Mouse (Mus musculus) heart, adult 18-20 months (tissue): ENCODE data around the gene Dnmt3a. TPM values are rescaled to one million over a fixed set of nuclear protein-coding genes. Genes with fewer than 3 reads are reported as not detected.
A peak's percentile ranks its signal among the peaks of the same experiment; 100 is the strongest.

Source experiments
- DNase-seq, 2 experiments: peaks; one replicate each; pipeline ENCODE4 v3.0.0; 2021 to 2022; ENCODE audit warnings: mixed read lengths in 1 of 2
- long read RNA-seq, 2 experiments: library from polyadenylated mRNA; stranded (forward); transcript quantifications; one replicate each; pipeline ENCODE4 v2.0.0; 2021
- total RNA-seq, 2 experiments: library from RNA; stranded (reverse); gene quantifications; 2 replicates each; pipeline ENCODE4 v1.2.3; 2021

The Dnmt3a gene
- 10 to 100 TPM; 38.8 to 42.4 TPM for total RNA-seq
- long read RNA-seq, experiment 1, partial matches to known transcripts, result 1 of 11 reads
- long read RNA-seq, experiment 1, other reads (novel, unspliced or antisense), result 10 of 11 reads
- long read RNA-seq, experiment 2, full-length matches to known transcripts, result 1 of 7 reads
- long read RNA-seq, experiment 2, partial matches to known transcripts, result 0 of 7 reads
- long read RNA-seq, experiment 2, other reads (novel, unspliced or antisense), result 6 of 7 reads

DNA sequence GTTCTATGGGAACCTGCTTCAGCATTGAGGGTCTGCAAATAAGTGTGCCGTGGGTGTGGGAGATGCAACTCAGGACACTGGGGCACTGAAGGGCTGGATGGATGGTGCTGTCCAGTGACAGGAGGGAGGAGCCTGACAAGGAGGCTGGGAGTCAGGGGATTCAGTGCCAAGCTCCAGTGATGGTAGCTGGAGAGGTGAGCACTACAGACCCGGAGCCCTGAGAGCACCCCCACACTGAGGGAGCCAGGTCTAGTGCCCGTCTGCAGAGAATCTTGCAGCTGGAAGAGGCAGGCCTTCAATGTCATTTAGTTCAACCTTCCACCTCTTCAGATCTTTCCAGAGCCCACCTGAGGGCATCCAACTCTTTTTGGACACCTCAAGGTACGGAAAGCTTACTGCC is at the start of gene Dnmt3a:
Gene Dnmt3a, plus strand, starts transcription at position 156 of the 400 bp plus-strand sequence.
- no peak for DNase-seq

DNA sequence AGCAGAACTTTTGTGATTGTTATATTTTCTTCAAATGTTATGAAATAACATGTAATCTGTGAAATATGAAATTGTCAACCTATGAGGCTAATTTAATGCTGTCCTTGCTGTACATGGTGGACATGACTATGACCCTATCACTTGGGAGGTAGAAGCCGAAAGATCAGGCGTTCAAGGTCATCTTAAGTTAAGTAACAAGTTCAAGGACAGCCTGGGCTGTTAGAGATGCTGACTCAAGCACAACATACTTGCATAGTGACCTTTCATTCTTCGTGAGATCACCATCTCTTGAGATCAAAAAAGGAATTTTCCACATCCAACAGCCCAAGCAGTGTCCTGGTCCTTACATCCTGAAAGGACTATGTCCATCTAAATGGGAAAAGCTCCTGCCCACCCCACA is 49.6 kb upstream of the Dnmt3a start:
- DNase-seq, result no peak

DNA sequence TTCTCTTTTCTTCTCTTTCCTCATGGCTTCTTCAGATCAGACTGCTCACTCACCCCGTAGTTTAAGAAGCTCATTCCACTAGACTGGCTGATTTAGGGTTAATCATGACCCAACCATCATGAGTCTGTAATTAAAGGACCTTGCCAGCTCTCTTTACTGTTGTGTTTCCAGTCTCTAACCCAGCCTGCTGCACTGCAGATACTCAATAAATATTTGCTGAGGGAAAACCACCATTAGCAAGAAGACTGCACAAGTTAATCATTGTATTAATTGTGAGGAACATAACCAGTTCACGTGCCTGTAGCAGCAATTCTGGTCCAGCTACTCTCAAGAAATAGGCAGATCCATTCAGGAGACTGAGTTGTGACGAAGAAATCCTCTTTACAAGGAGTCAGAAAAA is 47.7 kb upstream of the Dnmt3a start:
- no peak for DNase-seq

DNA sequence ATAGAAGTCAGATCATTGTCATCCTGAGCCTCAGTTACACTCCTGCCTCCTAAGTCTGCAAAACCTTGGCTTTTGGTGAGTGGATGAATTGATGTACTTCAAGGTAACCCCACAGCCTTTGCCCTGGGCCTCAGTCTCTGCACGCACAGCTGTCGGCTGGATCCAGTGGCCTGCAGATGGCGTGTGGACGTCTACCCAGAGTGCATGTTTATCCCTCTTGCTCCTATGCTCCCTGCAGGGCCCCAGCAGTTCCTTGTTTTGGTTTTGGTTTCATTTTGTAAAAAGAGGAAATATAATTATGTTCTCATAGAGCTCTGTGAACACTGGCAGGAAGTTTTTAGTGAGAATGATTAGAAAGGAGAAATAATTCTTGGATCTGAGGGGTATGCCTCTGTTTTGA is 46.4 kb upstream of the Dnmt3a start:
- peak; percentile 77 to 86 for DNase-seq

DNA sequence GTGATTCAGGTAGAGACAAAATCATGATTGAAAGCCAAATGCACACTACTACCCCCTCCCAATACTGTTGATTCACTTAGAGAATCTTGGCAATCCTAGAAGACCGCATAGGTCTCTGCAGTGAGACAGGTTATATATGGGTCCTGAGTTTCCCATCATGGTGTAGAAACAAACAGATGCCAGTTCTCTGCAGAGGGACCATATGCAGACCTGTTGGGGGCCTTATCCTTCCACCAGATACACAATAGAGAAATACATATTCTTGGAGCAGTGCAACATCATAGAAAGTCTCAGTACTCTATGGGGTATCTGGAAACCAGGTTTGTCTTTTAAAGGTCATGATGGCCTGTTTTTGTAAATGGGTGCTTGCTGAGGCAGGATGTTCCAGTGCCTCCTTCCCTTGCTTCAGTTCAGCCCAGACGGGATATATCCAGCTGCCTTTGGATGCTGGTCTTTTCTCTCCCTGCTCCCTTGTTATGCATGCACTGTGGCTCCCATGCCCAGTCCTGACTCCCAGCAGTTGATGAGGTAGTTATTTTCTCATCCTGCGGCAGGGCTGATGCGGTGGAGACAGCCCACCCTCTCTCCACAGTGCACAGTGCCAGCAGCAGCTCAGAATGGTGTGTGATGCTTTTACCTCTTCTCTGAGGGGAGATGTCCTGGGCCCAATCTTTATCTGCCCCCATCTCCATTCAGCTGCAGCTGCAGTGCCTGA is 44.8 kb upstream of the Dnmt3a start:
- no peak for DNase-seq

DNA sequence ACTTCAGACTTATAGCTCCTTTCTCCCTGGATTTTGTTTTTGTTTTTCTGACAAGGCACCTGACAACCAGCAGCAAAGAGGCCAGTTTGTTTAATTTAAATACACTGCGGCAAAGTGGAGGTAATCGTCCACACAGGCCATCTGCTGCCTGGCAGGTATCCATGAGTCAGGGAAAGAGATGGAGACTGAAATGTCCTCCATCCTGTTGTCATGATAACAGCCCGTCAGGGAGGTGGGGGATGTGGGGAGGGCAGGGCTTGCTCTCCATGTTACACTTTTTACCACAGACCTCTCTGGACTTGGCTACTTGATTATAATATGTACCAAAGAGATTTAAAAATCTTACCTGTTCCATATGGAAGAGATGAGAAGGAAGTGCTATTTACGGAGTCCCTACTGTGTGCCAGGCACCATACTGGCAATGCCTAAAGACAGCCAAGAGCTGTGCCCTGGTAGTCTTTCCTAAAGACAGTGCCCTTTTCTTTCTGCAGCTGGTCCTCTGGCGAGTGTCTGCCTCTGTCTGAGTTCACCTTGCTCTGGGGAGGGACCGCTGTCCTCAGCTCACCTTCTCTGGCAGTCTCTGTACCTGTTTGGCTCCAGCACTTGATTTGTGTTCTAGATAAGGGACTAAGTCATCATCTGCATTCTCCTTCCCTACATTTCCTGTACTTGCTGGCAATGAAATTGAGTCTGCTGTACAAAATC is 44.1 kb upstream of the Dnmt3a start:
- DNase-seq, result no peak

DNA sequence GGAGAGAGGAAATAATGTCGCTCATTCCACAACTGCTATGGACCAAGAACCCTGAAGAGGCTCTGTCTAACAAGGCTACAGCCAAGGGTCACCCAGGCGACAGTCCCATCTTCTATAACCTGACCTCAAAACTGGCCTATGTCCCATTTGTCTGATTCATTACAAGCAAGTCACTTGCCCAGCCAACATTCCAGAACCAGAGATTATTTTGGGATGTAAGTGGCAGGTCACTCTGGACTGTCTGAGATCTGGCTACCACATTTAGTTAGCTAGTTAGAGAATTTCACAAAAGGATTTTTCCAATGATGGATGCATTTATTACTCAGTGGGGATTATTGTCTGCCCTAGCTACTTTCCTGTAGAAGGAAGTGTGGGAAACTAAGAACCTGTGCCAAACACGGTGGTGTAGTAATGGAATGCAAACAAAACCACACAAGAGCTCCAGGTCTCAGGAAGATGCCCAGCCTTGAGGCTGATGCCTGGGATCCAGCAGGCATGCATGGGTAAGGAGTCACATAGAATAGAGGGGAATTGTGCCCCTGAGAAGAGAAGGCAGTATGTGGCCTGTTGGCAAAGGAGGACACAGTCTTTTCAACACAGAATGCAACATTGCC is 41.5 kb upstream of the Dnmt3a start:
- peak; percentile 55 to 75 for DNase-seq

DNA sequence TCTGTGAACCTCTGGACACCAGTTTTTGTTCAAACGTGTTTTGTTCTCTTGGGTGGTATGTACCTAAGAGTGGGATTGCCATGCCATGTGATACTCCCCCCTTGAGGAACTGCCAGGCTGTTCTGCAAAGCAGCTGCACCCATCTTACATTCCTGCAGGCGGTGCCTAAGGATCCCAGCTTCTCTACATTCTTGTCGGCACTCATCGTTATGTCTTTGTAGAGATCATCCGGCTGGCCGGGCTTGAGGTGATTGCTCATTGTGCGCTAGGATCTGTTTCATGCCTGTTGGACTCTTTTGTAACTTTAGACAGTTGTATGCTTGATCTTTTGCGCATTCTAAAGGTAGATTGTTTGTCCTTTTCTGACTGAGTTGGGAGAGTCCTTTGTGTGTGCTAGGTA is 38.4 kb upstream of the Dnmt3a start:
- DNase-seq, result no peak

DNA sequence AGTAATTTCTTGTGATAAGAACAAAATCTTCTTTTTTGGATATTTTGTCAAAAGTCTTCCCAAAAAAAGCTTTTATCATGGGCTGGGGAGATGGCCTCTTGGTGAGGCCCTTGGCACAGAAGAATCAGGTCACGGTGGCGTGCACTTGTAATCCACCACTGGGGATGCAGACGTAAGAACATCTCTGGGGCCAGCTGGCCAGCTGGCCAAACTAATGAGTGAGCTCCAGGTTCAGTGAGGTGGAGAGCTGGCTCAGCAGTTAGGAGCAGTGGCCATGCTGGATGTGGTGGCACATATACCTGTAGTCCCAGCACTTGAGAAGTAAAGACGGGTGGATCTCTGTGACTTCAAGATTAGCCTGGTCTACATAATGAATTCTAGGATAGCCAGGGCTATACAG is 37.4 kb upstream of the Dnmt3a start:
- DNase-seq, result no peak

DNA sequence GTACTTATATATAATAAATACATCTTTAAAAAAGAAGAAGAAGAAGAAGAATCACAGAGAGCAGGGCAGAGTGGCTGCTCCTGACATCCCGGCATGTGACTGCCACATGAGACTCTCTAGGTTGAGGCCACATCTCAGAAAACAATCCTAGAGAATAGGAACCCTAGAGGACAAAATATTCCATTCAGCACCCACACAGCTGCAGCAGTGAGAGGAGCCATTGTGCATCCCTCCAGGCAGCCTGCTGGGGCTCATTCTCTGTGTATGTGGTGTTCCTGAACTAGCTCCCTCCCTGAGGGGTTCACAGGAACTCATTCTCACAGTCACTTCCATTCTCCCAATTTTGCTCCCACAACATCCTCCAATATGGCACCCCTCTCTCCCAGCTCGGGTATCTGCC is 35.3 kb upstream of the Dnmt3a start:
- no peak for DNase-seq

DNA sequence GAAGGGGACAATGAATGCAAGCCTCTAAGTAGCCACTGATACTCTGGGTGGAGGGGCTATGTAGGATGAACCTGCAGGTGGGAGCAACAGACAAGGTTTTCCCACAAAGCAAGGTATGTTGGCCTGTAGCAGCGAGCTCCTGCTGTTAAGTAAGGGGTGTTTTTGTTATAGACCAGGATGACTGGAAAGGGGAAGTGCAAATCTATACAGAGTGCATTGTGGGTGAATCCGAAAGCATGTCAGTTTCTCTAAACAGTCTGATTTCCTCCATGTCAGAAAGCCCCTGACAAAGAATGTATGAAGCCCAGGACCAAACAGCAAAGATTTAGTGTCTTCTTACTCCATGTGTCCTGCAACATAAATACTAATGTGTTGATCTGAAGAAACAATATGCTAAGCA is 34.7 kb upstream of the Dnmt3a start:
- DNase-seq, result no peak

DNA sequence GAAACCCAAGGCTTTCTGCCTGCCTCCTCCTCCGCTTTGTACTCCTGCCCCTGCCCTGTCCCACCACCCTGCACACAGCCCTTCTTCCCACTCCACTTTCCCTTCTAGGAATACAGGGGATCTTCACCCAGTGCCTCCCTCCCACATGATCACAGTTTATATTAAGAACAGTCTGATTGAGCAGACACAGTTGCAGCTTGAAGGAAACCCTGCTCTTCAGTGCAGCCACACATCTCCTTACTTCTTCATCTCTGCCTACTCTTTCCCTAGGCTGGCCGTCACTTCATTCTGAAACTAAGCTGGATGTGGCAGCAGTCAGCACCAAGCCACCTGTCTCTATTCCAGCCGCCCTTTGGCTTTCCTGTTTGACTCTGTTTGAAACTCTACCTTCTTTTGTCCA is 32.2 kb upstream of the Dnmt3a start:
- no peak for DNase-seq

DNA sequence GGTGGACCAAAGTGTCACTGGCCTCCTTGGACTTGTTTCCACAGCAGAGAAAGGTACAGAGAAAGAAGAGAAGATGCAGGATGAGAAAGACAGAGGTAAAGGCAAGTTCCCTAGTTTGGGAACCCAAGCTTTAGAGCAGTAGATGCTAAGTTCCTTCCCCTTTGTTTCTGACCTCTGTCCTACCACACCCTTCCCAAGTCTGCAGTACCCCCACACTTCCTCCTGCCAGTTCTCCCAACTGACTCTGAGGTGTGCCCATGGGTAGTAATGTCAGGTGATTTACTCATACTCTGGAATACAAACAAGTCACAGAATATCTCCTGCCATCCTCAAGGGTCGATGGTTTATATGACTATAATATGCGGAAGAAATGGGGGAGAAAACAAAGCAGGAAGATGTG is 29.8 kb upstream of the Dnmt3a start:
- DNase-seq, result no peak

DNA sequence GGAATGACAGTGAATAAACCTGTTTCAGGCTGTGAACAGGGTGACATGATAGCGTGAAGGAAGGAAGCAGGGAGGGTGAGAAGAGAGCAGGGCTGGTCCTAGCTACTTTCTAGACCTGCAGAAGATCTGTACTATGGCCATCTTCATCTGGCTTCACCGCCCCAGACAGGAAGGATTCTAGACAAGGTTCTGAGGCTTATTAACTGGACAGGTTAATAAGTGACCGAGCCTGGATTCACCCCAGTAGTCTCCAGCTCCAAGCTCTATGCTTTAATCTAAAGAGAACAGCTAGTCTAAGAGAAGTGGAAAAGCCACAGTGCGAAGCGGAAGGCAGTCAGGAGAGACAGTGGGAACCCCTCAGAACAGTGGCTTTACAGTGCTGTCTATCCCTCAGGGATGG is 28.1 kb upstream of the Dnmt3a start:
- no peak for DNase-seq

DNA sequence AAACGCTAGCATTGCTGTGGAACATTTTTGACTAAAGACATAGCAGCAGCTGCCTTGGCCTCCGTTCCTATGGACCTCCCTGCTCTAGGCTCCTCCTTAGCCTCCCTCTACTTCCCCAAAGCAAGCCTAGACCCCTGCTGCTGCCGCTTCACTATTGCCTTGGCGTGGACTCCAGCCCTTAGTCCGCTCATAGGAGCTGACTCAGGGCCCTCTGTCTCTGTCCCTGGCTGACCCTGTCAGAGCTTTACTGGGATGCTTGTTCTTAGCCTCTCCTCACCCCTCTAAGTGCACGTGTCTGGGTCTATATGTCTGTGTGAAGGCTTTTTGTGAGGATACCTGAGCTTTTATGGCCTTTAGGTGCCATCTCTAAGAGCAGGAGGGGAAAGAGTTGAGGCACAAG is 27.5 kb upstream of the Dnmt3a start:
- no peak for DNase-seq

DNA sequence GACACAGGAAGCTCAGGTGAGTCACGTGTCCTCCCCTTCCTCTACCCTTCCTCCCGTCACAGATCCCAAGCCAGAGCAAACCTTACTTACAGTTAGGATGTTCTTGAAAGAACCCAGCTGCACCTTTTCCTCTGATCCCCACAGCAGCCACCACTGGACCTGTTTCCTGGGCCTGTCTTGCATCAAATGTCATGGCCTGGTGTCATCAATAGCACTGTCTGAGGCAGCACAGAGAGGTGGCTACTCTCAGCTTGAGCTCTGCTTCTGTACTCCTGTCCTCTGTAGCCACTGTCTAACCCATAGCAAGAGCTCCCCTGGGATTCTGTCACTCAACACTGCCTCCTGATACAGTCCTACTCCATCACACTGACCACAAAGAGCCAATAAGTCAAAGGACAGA is 26.2 kb upstream of the Dnmt3a start:
- no peak for DNase-seq

DNA sequence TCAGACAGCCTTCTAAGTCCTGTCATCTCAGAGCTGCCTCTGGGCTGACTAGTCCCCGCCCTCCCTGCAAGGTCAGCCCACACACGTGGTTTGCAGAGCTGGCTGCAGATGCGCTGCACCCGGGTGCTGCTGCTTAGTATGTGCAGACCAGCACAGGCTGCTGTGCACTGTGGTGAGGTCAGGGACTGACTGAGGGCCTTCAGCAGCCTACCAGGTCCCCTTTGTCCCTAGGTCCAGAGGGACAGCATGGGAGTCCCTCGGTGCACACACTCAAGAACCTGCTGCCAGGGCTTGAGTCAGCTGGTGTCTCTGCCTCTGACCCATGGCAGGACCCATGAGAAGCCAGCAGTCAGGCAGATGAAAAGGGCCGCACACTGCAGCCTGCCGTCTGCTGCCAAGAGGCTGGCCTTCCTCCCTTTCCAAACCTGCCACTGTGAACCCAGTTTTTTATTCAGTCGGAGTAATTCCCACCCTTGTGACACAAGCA is 25.4 kb upstream of the Dnmt3a start:
- DNase-seq, result peak; percentile 76 to 85

DNA sequence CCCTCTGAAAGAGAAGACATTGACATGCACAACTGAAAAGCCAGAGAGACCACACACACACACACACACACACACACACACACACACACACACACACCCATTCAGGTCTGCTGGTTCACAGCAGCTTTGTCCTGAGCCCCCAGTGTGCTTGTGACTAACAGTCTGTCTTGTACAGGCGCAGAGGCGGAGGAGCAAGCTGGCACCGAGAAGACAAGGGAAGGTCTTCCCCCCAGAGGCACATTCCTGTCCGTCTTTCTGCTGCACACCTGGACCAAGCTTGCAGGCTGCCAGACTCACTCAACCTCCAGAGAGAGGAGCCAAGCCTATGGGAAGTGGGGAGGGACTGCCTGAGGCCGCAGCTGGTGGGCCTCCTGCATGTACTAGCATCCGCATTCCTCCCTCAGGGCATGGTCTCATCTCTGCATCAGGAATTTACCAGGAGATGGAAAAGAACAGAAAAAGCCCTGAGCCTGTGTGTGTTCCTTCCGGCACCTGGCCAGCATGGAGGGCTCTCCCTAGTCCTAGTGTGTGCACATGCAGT is 24.8 kb upstream of the Dnmt3a start:
- DNase-seq, result no peak

DNA sequence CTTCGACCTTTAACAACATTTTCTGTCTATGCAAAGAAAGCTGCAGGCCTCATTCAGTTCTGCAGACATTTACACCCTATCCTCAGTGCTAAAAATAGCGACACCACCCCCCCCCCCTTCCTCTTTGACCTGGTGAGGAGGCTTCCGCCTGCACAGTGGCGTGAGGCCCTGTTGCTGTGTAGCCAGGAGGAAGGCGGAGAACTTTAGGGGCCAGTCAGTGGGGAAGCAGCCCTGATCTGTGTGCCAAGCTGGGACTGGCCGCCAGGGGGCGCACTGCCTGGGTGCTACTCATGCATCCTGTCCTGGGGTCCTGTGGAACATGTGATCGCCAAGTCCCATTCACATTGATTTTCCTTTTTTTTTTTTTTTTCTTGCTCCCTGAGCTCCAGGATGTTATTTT is 24.3 kb upstream of the Dnmt3a start:
- peak; percentile 94 to 95 for DNase-seq

DNA sequence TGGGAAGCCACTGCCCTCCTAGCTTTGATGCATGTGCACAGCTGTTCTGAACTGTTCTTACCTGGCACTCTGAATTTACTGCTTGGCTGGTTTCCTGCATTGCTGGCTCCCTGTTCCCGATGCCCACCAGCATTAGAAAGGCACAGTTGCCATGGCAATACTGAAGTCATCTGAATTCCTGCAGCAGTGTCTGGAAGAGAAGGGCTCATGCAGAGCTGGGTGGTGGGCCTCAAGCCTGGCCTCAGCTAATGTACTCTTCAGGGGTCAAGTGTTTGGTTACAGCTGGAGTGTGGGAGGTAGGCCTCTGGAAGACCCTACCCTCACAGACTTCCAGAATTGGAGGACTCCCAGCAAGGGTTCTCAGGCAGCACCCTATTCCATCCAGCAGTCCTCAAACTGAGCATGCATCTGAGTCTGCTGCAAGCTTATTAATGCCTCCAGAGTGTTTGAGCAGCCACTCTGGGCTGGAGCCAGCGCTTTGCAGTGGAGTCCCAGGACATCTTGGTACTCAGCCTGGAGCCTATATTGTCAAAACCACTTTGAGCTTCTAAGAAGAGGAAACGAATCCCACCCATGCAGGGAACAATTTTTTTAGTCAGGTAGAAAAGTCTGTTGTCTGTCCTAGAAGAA is 22.5 kb upstream of the Dnmt3a start:
- DNase-seq, result no peak

DNA sequence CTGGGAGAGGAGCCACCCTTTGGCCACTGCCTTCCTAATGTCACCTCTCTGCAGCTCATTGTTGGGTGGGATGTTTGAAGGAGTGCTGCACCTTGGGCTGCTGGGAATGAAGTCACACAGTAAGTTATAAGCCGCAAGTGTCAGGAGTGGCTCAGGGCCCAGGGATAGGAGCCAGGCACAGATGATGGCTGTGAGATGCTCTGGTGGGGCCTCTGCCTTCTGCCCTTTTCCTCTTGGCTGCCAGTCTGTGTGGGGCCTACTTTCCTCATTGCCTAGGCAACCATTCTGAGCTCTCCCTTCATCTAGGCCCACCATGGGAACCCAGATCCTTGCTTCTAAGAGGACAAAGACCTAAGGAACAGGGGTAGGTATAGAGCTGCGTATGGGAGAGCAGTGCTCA is 21.5 kb upstream of the Dnmt3a start:
- DNase-seq, result no peak

DNA sequence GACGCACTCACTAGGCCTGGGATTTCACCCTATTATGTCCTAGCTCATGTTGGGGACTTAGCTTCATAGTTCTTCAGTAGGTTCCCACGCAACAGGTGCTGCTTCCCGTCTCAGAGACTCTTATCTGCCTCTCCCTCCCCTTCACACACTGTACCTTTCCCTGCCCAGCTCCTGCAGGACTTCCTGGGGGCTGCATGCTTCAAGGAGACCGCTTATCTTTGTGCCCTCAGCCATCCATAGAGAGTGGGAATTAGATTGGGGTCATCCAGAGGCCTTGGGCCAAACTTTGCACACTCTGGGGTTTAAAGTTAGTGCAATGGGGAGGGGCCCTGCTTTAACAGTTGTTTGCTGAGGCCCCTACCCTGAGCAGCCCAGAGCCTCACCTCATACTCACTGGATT is 21.1 kb upstream of the Dnmt3a start:
- DNase-seq, result no peak
